Mouse (Mus musculus): ENCODE measurements around the gene Plaur.
"Not testable (repeated sequence)": the region's sequence is repeated elsewhere in the genome, so short reads cannot be mapped to it uniquely, and the experiment has no call there.

DNA sequence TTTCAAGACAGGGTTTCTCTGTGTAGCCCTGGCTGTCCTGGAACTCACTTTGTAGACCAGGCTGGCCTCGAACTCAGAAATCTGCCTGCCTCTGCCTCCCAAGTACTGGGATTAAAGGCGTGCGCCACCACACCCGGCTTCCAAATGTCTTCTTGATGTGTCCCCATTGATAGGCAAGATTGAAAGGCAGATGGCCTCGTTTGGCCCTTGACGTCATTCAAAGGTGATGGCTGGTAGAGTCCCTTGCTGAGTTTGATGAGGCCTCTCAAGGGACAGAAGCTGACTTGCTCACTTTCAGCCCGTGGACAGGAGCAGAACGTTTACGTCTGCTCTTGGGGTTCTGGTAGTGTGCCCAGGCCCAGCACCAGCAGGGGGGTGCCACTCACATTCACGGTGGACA is 57.8 kb downstream of the Plaur start:
- TF ChIP-seq POLR2A (IDR thresholded peaks at IDR 0.05; ENCODE audit: borderline replicate concordance, extremely low read depth, insufficient read depth, insufficient read length, poor library complexity, severe bottlenecking); CTCF (IDR thresholded peaks at IDR 0.05; ENCODE audit: borderline replicate concordance, extremely low read depth, insufficient read depth, insufficient read length): not testable (repeated sequence)

All from brain, embryonic 14.5 days (tissue).